Mouse (Mus musculus) neural tube, embryonic 11.5 days (tissue): ENCODE measurements around the gene Zfp978. TPM values are rescaled to one million over a fixed set of nuclear protein-coding genes. Genes with fewer than 3 reads are reported as not detected.
"Not testable (repeated sequence)": the region's sequence is repeated elsewhere in the genome, so short reads cannot be mapped to it uniquely, and the experiment has no call there.

Source experiments
- ATAC-seq: fragments of 200-750 bp; cut with Nextera tagmentation; 2 replicates; pipeline ENCODE4 v1.8.0; 2017; ENCODE audit warnings: moderate number of reproducible peaks, mild to moderate bottlenecking, moderate TSS enrichment, moderate library complexity; ENCODE audit not compliant: insufficient read depth, low FRiP score, low TSS enrichment
- DNase-seq: peaks from one replicate; pipeline ENCODE4 v3.0.0-alpha.2; 2015; ENCODE audit warnings: low spot score
- H3K27ac ChIP-seq: fragments of 300-500 bp; sonication (generic); 2 replicates; pipeline ENCODE4 v1.5.1; 2014; ENCODE audit warnings: low read depth, mild to moderate bottlenecking, low read length
- H3K27me3 ChIP-seq: fragments of 300-500 bp; sonication (generic); 2 replicates; pipeline ENCODE4 v1.6.1; 2014; ENCODE audit warnings: mild to moderate bottlenecking, low read length, mixed read lengths; ENCODE audit not compliant: control insufficient read depth, insufficient read depth
- H3K36me3 ChIP-seq: fragments of 300-500 bp; sonication (generic); 2 replicates; pipeline ENCODE4 v1.6.1; 2014; ENCODE audit warnings: mild to moderate bottlenecking, low read length, moderate library complexity, mixed read lengths; ENCODE audit not compliant: control insufficient read depth, insufficient read depth
- H3K4me1 ChIP-seq: fragments of 300-500 bp; sonication (generic); 2 replicates; pipeline ENCODE4 v1.6.1; 2014; ENCODE audit warnings: low read length, mixed read lengths; ENCODE audit not compliant: control insufficient read depth, insufficient read depth
- H3K4me2 ChIP-seq: fragments of 300-500 bp; sonication (generic); 2 replicates; pipeline ENCODE4 v1.6.1; 2014; ENCODE audit warnings: low read depth, mild to moderate bottlenecking, moderate library complexity
- H3K4me3 ChIP-seq: fragments of 300-500 bp; sonication (generic); 2 replicates; pipeline ENCODE4 v1.5.1; 2014; ENCODE audit warnings: low read depth, low read length
- H3K9ac ChIP-seq: fragments of 300-500 bp; sonication (generic); 2 replicates; pipeline ENCODE4 v1.6.1; 2014; ENCODE audit warnings: mild to moderate bottlenecking, low read length
- H3K9me3 ChIP-seq: fragments of 300-500 bp; sonication (generic); 2 replicates; pipeline ENCODE4 v1.6.1; 2016; ENCODE audit warnings: low read length; ENCODE audit not compliant: control insufficient read depth
- WGBS: fragments of 180-500 bp; shearing (Covaris S2); extraction: QIAGEN DNeasy Blood & Tissue Kit; methylation state at CpG from one replicate; pipeline ENCODE4 v1.1.7; 2014; 5-methylcytosine and 5-hydroxymethylcytosine counted together
- polyA plus RNA-seq: library from polyadenylated mRNA; unstranded; fragments of >200 nt; fragmentation: Nextera tagmentation; extraction: Ambion mirVana; gene quantifications from 2 replicates; pipeline ENCODE4 v1.2.1, GENCODE M21; 2014

The Zfp978 gene
- polyA plus RNA-seq, 1 experiment from 2014 or later = 0.28 TPM

DNA sequence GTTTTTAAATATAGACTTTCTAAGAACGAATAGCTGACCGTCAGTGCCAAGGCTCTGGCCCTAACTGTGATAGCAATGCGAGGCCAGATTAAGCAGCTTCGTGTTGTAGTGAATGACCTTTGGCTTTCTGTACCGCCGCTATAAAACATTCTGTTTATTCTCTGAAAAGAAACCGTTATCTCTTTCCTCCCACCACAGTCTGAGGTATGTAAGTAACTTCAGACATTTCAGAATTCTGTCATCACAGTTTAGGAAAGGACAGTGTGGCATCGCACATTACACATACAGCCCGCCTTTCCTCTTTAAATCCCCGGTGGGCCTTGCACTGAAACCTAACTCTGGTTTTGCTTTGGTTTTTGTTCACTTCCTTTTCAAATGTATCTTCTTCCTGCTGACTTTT lies 56.8 kb downstream of the Zfp978 start:
- Histone ChIP-seq H3K9ac (no peak overlapping the region), H3K4me3 (no peak overlapping the region), H3K27ac (no peak overlapping the region), H3K27me3 (no peaks in the 10 kb centered on the region), H3K36me3 (no peaks in the 10 kb centered on the region), H3K4me1 (no peaks in the 10 kb centered on the region), H3K4me2 (no peak overlapping the region), H3K9me3 (peaks cover 24% of the 10 kb centered on the region)
- no peak for ATAC-seq
- peak; percentile 9 for DNase-seq
- 65% methylated on average over 10 of the region's 10 CpGs for WGBS

DNA sequence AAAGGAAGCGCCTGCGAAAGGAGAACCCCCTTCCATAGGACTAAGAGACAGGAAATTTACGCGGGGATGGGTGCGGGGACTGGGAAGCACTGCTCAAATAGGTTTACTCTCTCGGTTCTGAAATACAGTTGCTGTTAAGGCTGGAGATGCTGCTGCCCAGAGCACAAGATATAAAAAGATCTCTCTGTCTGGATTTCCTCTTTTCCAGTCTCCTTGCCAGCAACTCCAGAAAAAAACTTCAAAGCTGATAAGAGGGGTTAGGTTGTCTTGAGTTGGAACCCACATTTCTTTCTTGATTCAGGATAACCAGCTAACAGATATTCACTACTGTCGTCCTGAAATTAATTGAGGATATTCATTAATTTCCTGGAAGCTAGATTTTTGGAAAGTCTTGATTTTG lies 57.2 kb downstream of the Zfp978 start:
- not testable (repeated sequence) for H3K36me3 ChIP-seq, H3K4me3 ChIP-seq, H3K4me2 ChIP-seq, H3K27me3 ChIP-seq, ATAC-seq, H3K9ac ChIP-seq, H3K27ac ChIP-seq, DNase-seq, H3K4me1 ChIP-seq
- whole genome bisulfite sequencing = 58% methylated on average over 7 of the region's 7 CpGs
- H3K9me3 ChIP-seq = peaks cover 24% of the 10 kb centered on the region

DNA sequence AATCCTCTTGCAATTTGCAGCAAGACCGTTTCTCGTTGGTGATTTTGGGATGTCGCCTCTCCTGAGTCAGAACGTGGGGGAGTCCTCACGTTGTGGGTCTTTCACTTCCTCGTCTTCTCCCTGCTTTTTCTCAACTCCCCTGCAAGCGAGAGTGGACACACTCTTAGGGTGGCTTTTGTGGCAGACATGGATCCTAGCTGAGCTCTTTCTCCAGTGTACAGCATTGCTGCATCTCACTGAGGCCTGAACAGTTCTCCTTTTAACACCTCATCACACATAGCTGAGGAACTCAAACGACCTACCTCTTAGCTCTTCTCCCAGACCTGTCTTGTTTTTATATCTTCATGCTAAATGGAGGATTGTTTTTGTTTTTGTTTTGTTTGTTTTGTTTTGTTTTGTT lies 58.1 kb downstream of the Zfp978 start:
- peaks cover 27% of the 10 kb centered on the region for H3K9me3 ChIP-seq
- ATAC-seq = not testable (repeated sequence)
- WGBS = 86% methylated on average over 8 of the region's 8 CpGs

DNA sequence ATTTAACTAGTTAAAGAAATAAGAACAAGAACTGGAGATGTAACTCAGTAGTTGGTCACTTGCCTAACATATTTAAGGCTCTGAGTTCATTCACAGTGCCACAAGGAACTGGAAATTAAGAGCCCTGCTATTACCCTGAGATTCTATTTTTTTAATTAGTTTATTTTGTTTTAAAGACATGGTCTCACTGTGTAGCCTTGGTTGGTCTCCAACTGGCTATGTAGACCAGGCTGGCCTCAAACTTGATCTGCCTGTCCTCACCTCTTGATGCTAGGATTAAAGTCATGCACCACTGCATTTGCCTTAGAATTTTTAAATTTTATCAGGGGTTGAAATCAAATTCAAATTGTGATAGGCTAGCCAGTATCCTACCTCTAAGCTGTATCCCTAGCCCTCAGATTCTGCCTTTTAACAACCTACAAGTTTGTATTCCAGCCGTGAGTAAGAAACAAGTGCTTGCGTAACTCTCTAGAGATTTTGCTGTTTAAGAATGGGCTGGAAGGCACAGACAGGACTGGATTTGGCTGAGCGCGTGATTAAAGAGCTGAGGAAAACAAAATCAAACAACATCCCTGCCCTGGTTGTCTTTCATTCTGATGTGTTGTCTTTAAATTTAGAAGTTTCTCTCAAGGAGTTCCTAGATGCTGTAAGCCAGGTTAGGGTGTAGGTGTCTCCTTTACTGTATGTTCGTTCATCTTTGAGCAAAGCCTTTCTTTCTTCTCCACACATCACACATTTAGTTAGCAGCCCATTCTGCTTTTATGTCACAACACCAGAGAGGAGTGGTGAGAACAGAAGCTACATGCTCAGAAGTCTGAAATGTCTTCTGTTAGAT lies 58.9 kb downstream of the Zfp978 start:
- H3K9ac ChIP-seq, ATAC-seq: not testable (repeated sequence)

More for the DNA sequence above, 58.1 kb downstream of the Zfp978 start:
- H3K4me1 ChIP-seq, H3K36me3 ChIP-seq, H3K4me2 ChIP-seq, H3K27me3 ChIP-seq, H3K4me3 ChIP-seq, H3K9ac ChIP-seq, H3K27ac ChIP-seq: not testable (repeated sequence)
- DNase-seq = peak; percentile 20

DNA sequence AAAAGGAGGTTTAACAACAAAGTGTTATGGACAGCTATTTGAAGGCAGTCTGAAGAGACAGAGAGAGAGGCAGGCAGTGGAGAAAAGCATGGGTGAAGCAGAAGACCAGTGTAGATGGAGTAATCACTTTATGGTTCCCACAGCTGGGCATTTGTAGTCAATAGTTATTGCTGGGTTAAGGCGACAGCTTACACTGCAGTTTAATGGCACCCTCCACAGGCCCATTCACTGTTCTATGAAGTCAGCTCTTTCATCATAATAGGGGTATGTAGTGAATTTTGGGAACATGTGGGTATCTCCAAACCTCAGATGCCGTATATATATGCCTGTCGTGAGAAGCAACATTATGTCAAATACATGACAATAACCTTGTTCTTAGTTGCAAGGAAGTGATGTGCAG lies 59.7 kb downstream of the Zfp978 start:
- Histone ChIP-seq H3K27ac (no peak overlapping the region), H3K9me3 (peaks cover 38% of the 10 kb centered on the region), H3K4me3 (no peak overlapping the region), H3K4me1 (no peaks in the 10 kb centered on the region), H3K27me3 (no peaks in the 10 kb centered on the region), H3K36me3 (no peaks in the 10 kb centered on the region), H3K9ac (no peak overlapping the region), H3K4me2 (no peak overlapping the region)
- WGBS = 64% methylated on average over 3 of the region's 3 CpGs
- ATAC-seq (no peak), DNase-seq (peak; percentile 8)

More for the DNA sequence above, 58.9 kb downstream of the Zfp978 start:
- not testable (repeated sequence) for H3K27me3 ChIP-seq, H3K27ac ChIP-seq, H3K4me1 ChIP-seq, H3K4me2 ChIP-seq, H3K4me3 ChIP-seq, H3K36me3 ChIP-seq
- peaks cover 30% of the 10 kb centered on the region for H3K9me3 ChIP-seq
- peak; percentile 9 for DNase-seq
- 83% methylated on average over 5 of the region's 5 CpGs for WGBS

DNA sequence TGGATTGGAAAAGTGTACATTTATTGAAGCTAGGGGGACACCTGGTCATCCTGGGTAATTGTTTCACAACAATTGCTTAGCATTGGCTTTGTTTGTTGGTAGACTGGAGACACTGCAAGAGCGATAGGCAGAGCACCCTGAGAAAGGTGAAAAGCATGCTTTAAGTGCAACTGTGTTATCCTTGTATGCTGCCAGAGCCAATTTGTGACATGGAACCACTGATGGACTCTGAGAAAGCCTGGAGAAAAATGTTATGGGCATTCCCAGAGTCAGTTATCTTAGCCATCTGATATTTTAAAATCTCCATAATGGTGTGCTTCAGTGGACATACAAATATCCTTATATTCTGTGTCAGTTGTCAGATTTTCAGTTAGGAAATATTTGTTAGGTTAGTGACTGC lies 60.2 kb downstream of the Zfp978 start:
- H3K27ac ChIP-seq, DNase-seq, H3K9ac ChIP-seq, H3K36me3 ChIP-seq, H3K4me3 ChIP-seq, H3K4me1 ChIP-seq, H3K4me2 ChIP-seq, H3K27me3 ChIP-seq, ATAC-seq: not testable (repeated sequence)
- 25% methylated on average over 1 of the region's 1 CpGs for WGBS
- peaks cover 37% of the 10 kb centered on the region for H3K9me3 ChIP-seq

DNA sequence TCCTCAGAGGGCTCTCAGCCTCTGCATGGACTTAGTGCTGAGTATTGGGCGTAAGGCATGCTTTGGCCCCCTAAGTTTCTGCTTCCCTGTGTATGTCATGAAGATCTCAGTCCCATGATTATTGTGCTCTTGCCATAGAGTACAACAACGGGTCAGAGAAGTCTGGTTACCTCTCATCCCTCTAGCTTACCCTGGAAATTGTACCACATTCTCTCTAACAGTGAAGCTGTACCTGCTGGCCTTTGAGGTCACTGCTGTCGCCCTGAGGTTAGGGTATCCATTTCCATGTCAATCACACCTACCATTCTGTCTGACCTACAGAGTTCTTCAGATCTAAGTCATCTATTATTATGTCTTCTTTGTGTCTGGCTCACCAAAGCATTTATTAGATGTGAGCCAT lies 62.0 kb downstream of the Zfp978 start:
- Histone ChIP-seq H3K4me2 (no peak overlapping the region), H3K9ac (no peak overlapping the region), H3K4me1 (no peaks in the 10 kb centered on the region), H3K27ac (no peak overlapping the region), H3K9me3 (peaks cover 31% of the 10 kb centered on the region), H3K36me3 (no peaks in the 10 kb centered on the region), H3K27me3 (no peaks in the 10 kb centered on the region), H3K4me3 (no peak overlapping the region)
- DNase-seq (no peak), ATAC-seq (no peak)
- WGBS = 48% methylated on average over 3 of the region's 3 CpGs

DNA sequence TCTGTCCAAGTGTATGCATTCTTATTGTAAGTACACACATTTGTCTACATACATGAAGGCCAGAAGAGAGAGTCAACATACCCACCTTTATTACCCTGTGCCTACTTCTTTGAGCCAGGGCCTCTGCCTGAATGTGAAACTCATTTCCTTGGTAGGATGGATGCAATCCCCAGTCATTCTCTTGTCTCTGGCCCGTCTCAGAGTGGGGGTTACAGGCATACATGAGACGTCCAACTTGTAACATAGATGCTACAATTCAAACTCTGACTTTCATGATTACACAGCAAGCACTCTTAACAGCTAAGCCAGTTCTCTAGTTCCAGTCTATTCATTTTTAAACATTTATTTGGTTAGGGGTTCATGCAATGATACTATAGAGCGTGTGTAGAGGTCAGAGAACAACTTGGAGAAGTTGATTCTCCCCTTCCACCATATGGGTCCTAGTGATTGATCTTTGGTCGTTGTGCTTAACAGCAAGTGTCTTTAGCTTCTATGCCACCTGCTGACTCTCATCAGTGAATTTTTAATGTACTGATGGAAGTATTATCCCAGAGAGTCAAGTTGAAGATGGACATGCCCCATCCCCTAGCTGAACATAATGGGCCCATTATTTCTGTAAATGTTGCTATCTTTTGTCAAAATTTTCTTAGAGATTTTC lies 62.7 kb downstream of the Zfp978 start:
- no peaks in the 10 kb centered on the region for H3K4me1 ChIP-seq
- no peak overlapping the region for H3K27ac ChIP-seq
- DNase-seq (peak; percentile 12), ATAC-seq (no peak)
- H3K9me3 ChIP-seq = peaks cover 29% of the 10 kb centered on the region
- no peaks in the 10 kb centered on the region for H3K36me3 ChIP-seq
- no peaks in the 10 kb centered on the region for H3K27me3 ChIP-seq
- H3K9ac ChIP-seq = no peak overlapping the region
- H3K4me3 ChIP-seq = no peak overlapping the region
- no peak overlapping the region for H3K4me2 ChIP-seq
- WGBS = 69% methylated on average over 4 of the region's 4 CpGs

DNA sequence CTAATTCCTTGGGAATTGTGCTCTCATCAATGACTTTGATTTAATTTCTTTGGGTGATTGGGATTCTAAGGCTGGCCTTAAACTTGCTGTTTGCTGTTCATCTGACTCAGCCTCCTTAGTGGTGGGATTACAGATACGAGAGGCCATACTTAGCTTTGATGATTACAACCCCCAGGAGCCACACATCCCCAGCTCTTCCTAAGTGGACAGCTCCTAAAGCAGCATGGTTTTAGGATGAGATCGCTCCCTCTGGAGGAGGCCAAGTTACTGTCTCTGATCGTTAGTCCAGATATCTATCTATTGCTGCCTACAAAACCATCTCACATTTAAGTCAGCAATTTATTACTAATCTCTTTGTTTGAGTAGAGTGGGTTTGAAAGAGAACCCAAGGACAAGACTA lies 63.3 kb downstream of the Zfp978 start:
- peaks cover 29% of the 10 kb centered on the region for H3K9me3 ChIP-seq
- 58% methylated on average over 3 of the region's 3 CpGs for WGBS

More for the DNA sequence above, 63.3 kb downstream of the Zfp978 start:
- H3K4me3 ChIP-seq, H3K27ac ChIP-seq, ATAC-seq, H3K27me3 ChIP-seq, H3K4me2 ChIP-seq, H3K36me3 ChIP-seq, H3K4me1 ChIP-seq, H3K9ac ChIP-seq, DNase-seq: not testable (repeated sequence)
